Mouse (Mus musculus) brain, embryonic 14.5 days (tissue): ENCODE measurements around the gene Acat3.

Experiments
- CTCF ChIP-seq: fragments of 200-500 bp; IDR thresholded peaks from 2 replicates; pipeline ENCODE4 v1.5.1; 2012; ENCODE audit warnings: inconsistent platforms, mild to moderate bottlenecking, moderate library complexity, borderline replicate concordance; ENCODE audit not compliant: insufficient read depth, insufficient read length; ENCODE audit errors: extremely low read depth
- POLR2A ChIP-seq: fragments of 200-500 bp; IDR thresholded peaks from 2 replicates; pipeline ENCODE4 v1.6.1; 2012; ENCODE audit warnings: mild to moderate bottlenecking, inconsistent platforms, borderline replicate concordance; ENCODE audit not compliant: poor library complexity, insufficient read depth, insufficient read length, severe bottlenecking; ENCODE audit errors: extremely low read depth

GRCm38 (mm10) chr17:12897674-12898073, 42.7 kb downstream of the Acat3 start:
- no peak for TF ChIP-seq CTCF
- no peak for TF ChIP-seq POLR2A
